Mouse (Mus musculus) E14TG2a.4 (cell line): ENCODE measurements around the gene Nxpe3.
A peak's percentile ranks its signal among the peaks of the same experiment; 100 is the strongest.

Experiments used
- CTCF ChIP-seq: conservative IDR thresholded peaks from 2 replicates; pipeline ENCODE4 v1.5.1; 2014; ENCODE audit warnings: low read length
- NANOG ChIP-seq: IDR thresholded peaks from 2 replicates; pipeline ENCODE4 v1.6.1; 2014; ENCODE audit warnings: borderline replicate concordance, low read length, mixed read lengths
- POU5F1 ChIP-seq: IDR thresholded peaks from 2 replicates; pipeline ENCODE4 v1.6.1; 2014; ENCODE audit warnings: low read length, borderline replicate concordance

- peak; percentile 69 for TF ChIP-seq CTCF
- no peak for TF ChIP-seq POU5F1
- TF ChIP-seq NANOG = no peak
These were observed 7.1 kb downstream of the Nxpe3 start for GRCm38 (mm10) chr16:55887814-55888583.
